Mouse (Mus musculus) liver, embryonic 14.5 days (tissue): ENCODE data around the gene Spata32.

ENCODE experiments used
- CTCF ChIP-seq: IDR thresholded peaks from 2 replicates; pipeline ENCODE4 v1.5.1; 2016; ENCODE audit warnings: antibody characterized with exemption, low read depth, control low read depth
- EP300 ChIP-seq: IDR thresholded peaks from 2 replicates; pipeline ENCODE4 v1.6.1; 2016; ENCODE audit warnings: antibody characterized with exemption, low read depth

DNA sequence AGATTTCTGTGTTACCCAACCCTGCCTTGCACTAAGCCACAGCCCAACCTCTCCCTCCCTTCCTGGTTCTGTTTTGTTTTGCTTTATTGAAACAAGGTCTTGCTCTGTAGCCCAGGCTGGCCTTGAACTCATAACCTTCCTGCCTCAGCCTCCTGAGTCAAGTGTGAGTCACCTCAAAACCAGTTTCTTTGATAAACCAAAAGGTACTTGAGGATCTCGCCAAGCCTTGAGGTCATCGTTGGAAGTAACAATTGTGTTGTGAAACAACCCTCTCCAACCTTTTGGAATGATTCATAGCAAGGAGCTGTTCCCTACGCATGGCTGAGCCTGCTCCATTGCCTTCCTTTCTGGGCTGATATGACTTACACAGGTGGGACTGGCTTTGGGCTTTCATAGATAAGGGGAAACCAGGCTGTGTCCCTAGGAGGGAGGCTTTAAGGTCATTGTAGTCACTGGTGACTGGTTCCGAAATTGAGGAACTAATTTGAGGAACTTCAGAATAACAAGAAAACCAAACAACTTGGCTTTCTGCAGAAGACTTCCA lies 39.8 kb upstream of the Spata32 start:
- TF ChIP-seq CTCF (no peak), EP300 (no peak)
